Mouse (Mus musculus) liver, embryonic 13.5 days (tissue): ENCODE measurements around the gene Ptx4. TPM values are rescaled to one million over a fixed set of nuclear protein-coding genes. Genes with fewer than 3 reads are reported as not detected.

ENCODE experiments used
- ATAC-seq: fragments of 200-750 bp; cut with Nextera tagmentation; 2 replicates; pipeline ENCODE4 v1.8.0; 2017; ENCODE audit warnings: low read depth, mild to moderate bottlenecking, moderate number of reproducible peaks, moderate library complexity
- DNase-seq: peaks from one replicate; pipeline ENCODE4 v3.0.0; 2022
- H3K27ac ChIP-seq: fragments of 300-500 bp; sonication (generic); 2 replicates; pipeline ENCODE4 v1.5.1; 2015; ENCODE audit warnings: moderate library complexity, mild to moderate bottlenecking, inconsistent platforms
- H3K27me3 ChIP-seq: fragments of 300-500 bp; sonication (generic); 2 replicates; pipeline ENCODE4 v1.6.1; 2015; ENCODE audit warnings: mild to moderate bottlenecking, inconsistent platforms
- H3K36me3 ChIP-seq: fragments of 300-500 bp; sonication (generic); 2 replicates; pipeline ENCODE4 v1.6.1; 2015; ENCODE audit warnings: mild to moderate bottlenecking, inconsistent platforms
- H3K4me1 ChIP-seq: fragments of 300-500 bp; sonication (generic); replicated peaks from 2 replicates; pipeline ENCODE4 v1.6.1; 2015; ENCODE audit warnings: inconsistent platforms
- H3K4me2 ChIP-seq: fragments of 300-500 bp; sonication (generic); 2 replicates; pipeline ENCODE4 v1.6.1; 2015; ENCODE audit warnings: inconsistent platforms, mild to moderate bottlenecking, moderate library complexity
- H3K4me3 ChIP-seq: fragments of 300-500 bp; sonication (generic); replicated peaks from 2 replicates; pipeline ENCODE4 v1.5.1; 2015; ENCODE audit warnings: mild to moderate bottlenecking, inconsistent platforms
- H3K9ac ChIP-seq: fragments of 300-500 bp; sonication (generic); 2 replicates; pipeline ENCODE4 v1.6.1; 2015; ENCODE audit warnings: mild to moderate bottlenecking, inconsistent platforms
- H3K9me3 ChIP-seq: fragments of 300-500 bp; sonication (generic); replicated peaks from 2 replicates; pipeline ENCODE4 v1.6.1; 2016; ENCODE audit warnings: inconsistent platforms
- WGBS: fragments of 180-500 bp; shearing (Covaris S2); methylation state at CpG from one replicate; pipeline ENCODE4 v1.1.7; 2015; ENCODE audit not compliant: insufficient replicate concordance; 5-methylcytosine and 5-hydroxymethylcytosine counted together
- polyA plus RNA-seq: library from polyadenylated mRNA; unstranded; fragments of >200 nt; fragmentation: Nextera tagmentation; extraction: Ambion mirVana; gene quantifications from 2 replicates; pipeline ENCODE4 v1.2.1, GENCODE M21; 2015

The Ptx4 gene
- polyA plus RNA-seq, 1 experiment from 2014 or later, result not detected

GRCm38 (mm10) chr17:25162161-25162560 lies 41.6 kb downstream of the Ptx4 start, which contains the start of gene Ccdc154:
Gene Ccdc154 (plus strand): TSS chr17:25162461.
- Histone ChIP-seq H3K4me3 (no peak within 1 kb of the TSS), H3K27me3 (peaks cover 2% of the 10 kb centered on the region; the same call in 1 of the 2 replicates), H3K27ac (no peak within 1 kb of the TSS), H3K36me3 (peaks cover 39% of the 10 kb centered on the region), H3K4me2 (no peak within 1 kb of the TSS), H3K9ac (0 out of 2 replicates have a peak within 1 kb of the TSS, but pooled peaks have one; percentile 4), H3K4me1 (no peaks in the 10 kb centered on the region), H3K9me3 (no peaks in the 10 kb centered on the region)
- ATAC-seq (no peak), DNase-seq (no peak)
- WGBS, result 76% methylated on average over 1 of the region's 1 CpGs

- no peak for ATAC-seq
These were observed 42.8 kb downstream of the Ptx4 start for GRCm38 (mm10) chr17:25163387-25163786.

GRCm38 (mm10) chr17:25164770-25165169 lies 44.2 kb downstream of the Ptx4 start:
- peaks cover 17% of the 10 kb centered on the region for H3K36me3 ChIP-seq
- ATAC-seq (no peak), DNase-seq (no peak)
- no peaks in the 10 kb centered on the region for H3K4me1 ChIP-seq
- H3K9me3 ChIP-seq, result no peaks in the 10 kb centered on the region
- peaks cover 2% of the 10 kb centered on the region; the same call in 1 of the 2 replicates for H3K27me3 ChIP-seq
- no peak overlapping the region for H3K4me2 ChIP-seq
- no peak overlapping the region for H3K4me3 ChIP-seq
- H3K9ac ChIP-seq, result no peak overlapping the region
- no peak overlapping the region for H3K27ac ChIP-seq
- 70% methylated on average over 3 of the region's 3 CpGs for WGBS

More at GRCm38 (mm10) chr17:25163387-25163786, 42.8 kb downstream of the Ptx4 start:
- H3K36me3 ChIP-seq, result peaks cover 27% of the 10 kb centered on the region
- H3K9me3 ChIP-seq, result no peaks in the 10 kb centered on the region
- H3K4me1 ChIP-seq, result no peaks in the 10 kb centered on the region
- H3K27ac ChIP-seq, result no peak overlapping the region
- 63% methylated on average over 7 of the region's 7 CpGs for WGBS
- peaks cover 2% of the 10 kb centered on the region; the same call in 1 of the 2 replicates for H3K27me3 ChIP-seq
- DNase-seq, result no peak
- H3K9ac ChIP-seq, result no peak overlapping the region
- no peak overlapping the region for H3K4me2 ChIP-seq
- H3K4me3 ChIP-seq, result no peak overlapping the region

- ATAC-seq (no peak), DNase-seq (no peak)
- H3K27me3 ChIP-seq, result peaks cover 7% of the 10 kb centered on the region; the same call in 1 of the 2 replicates
- 0 out of 2 replicates have a peak, but pooled peaks cover 3% of the 10 kb centered on the region for H3K36me3 ChIP-seq
- no peak overlapping the region for H3K9ac ChIP-seq
- 44% methylated on average over 6 of the region's 6 CpGs for WGBS
- H3K4me3 ChIP-seq, result no peak overlapping the region
- H3K4me1 ChIP-seq, result no peaks in the 10 kb centered on the region
- no peak overlapping the region for H3K27ac ChIP-seq
- no peak overlapping the region for H3K4me2 ChIP-seq
- H3K9me3 ChIP-seq, result no peaks in the 10 kb centered on the region
These were observed 45.6 kb downstream of the Ptx4 start for GRCm38 (mm10) chr17:25165970-25166671.

- WGBS, result 83% methylated on average over 2 of the region's 2 CpGs
- Histone ChIP-seq H3K4me2 (no peak overlapping the region), H3K9me3 (no peaks in the 10 kb centered on the region), H3K4me1 (no peaks in the 10 kb centered on the region), H3K36me3 (no peaks in the 10 kb centered on the region), H3K9ac (no peak overlapping the region), H3K27me3 (peaks cover 12% of the 10 kb centered on the region), H3K4me3 (no peak overlapping the region), H3K27ac (no peak overlapping the region)
- ATAC-seq, result no peak
- no peak for DNase-seq
These were observed 49.1 kb downstream of the Ptx4 start for GRCm38 (mm10) chr17:25169706-25170105.

- no peak for DNase-seq
- WGBS, result 78% methylated on average over 3 of the region's 3 CpGs
- Histone ChIP-seq H3K9me3 (no peaks in the 10 kb centered on the region), H3K27ac (no peak overlapping the region), H3K27me3 (peaks cover 28% of the 10 kb centered on the region), H3K9ac (no peak overlapping the region), H3K36me3 (no peaks in the 10 kb centered on the region), H3K4me2 (no peak overlapping the region), H3K4me3 (no peak overlapping the region), H3K4me1 (peaks cover 12% of the 10 kb centered on the region)
- no peak for ATAC-seq
These were observed 52.0 kb downstream of the Ptx4 start for GRCm38 (mm10) chr17:25172558-25172957.

Other genes starting within 250 kb of the Ptx4 start
- gene Nubp2, start 234.4 kb upstream of the Ptx4 start, polyA plus RNA-seq, result 89.3 and 93.2 TPM in 2 replicates
- gene Spsb3, start 234.1 kb upstream of the Ptx4 start, polyA plus RNA-seq, result 37.9 and 38.4 TPM in 2 replicates
- gene Eme2, start 225.7 kb upstream of the Ptx4 start, polyA plus RNA-seq, result 13.8 and 14.6 TPM in 2 replicates
- gene Mrps34, start 225.6 kb upstream of the Ptx4 start, polyA plus RNA-seq, result 84.2 TPM in 2 replicates
- 65.6 and 66.8 TPM in 2 replicates for gene Nme3, start 224.3 kb upstream of the Ptx4 start, polyA plus RNA-seq
- 7.6 and 8.6 TPM in 2 replicates for gene Mapk8ip3, start 183.8 kb upstream of the Ptx4 start, polyA plus RNA-seq
- gene Jpt2, start 160.1 kb upstream of the Ptx4 start, polyA plus RNA-seq, result 75.1 and 86.8 TPM in 2 replicates
- 2.8 and 3.8 TPM in 2 replicates for gene Cramp1l, start 105.0 kb upstream of the Ptx4 start, polyA plus RNA-seq
- 94.4 and 99.3 TPM in 2 replicates for gene Ift140, start 104.7 kb upstream of the Ptx4 start, polyA plus RNA-seq
- gene Tmem204, start 37.2 kb upstream of the Ptx4 start, polyA plus RNA-seq, result 5.2 and 5.6 TPM in 2 replicates
- 16.3 and 18.2 TPM in 2 replicates for gene Telo2, start 4.8 kb upstream of the Ptx4 start, polyA plus RNA-seq
- gene Clcn7, start 12.6 kb downstream of the Ptx4 start, polyA plus RNA-seq, result 9.1 and 12.8 TPM in 2 replicates
- gene Ccdc154, start 41.7 kb downstream of the Ptx4 start, polyA plus RNA-seq, result not detected in 2 replicates
- not detected in 2 replicates for gene Gm38655, start 54.7 kb downstream of the Ptx4 start, polyA plus RNA-seq
- gene BC003965, start 63.8 kb downstream of the Ptx4 start, polyA plus RNA-seq, result 23.8 and 27.3 TPM in 2 replicates
- gene Unkl, start 67.6 kb downstream of the Ptx4 start, polyA plus RNA-seq, result 14.4 and 18.0 TPM in 2 replicates
- gene Gnptg, start 119.4 kb downstream of the Ptx4 start, polyA plus RNA-seq, result 21.4 and 21.5 TPM in 2 replicates
- gene Tsr3, start 119.4 kb downstream of the Ptx4 start, polyA plus RNA-seq, result 24.2 and 27.6 TPM in 2 replicates
- 0.12 and 0.25 TPM in 2 replicates for gene Baiap3, start 135.6 kb downstream of the Ptx4 start, polyA plus RNA-seq
- 333 and 391 TPM in 2 replicates for gene Ube2i, start 153.9 kb downstream of the Ptx4 start, polyA plus RNA-seq
- gene Prss34, start 177.6 kb downstream of the Ptx4 start, polyA plus RNA-seq, result 0.82 and 1.2 TPM in 2 replicates
- not detected in 2 replicates for gene Prss28, start 187.9 kb downstream of the Ptx4 start, polyA plus RNA-seq
- gene Prss29, start 197.9 kb downstream of the Ptx4 start, polyA plus RNA-seq, result not detected in 2 replicates
- not detected in 2 replicates for gene Tpsab1, start 224.8 kb downstream of the Ptx4 start, polyA plus RNA-seq
- gene Tpsb2, start 245.5 kb downstream of the Ptx4 start, polyA plus RNA-seq, result 0.25 TPM in 1 of 2 replicates, not detected in the other
- gene Tpsg1, start 248.5 kb downstream of the Ptx4 start, polyA plus RNA-seq, result 0.48 and 0.81 TPM in 2 replicates